Mouse (Mus musculus) testis, adult 2 months (tissue): ENCODE measurements around the gene Efna2. TPM values are rescaled to one million over a fixed set of nuclear protein-coding genes. Genes with fewer than 3 reads are reported as not detected.
A peak's percentile ranks its signal among the peaks of the same experiment; 100 is the strongest.

Experiments used
- H3K27ac ChIP-seq: fragments of 200-500 bp; 2 replicates; pipeline ENCODE4 v1.5.1; 2012; ENCODE audit warnings: low read depth, low read length; ENCODE audit not compliant: control insufficient read depth, insufficient read depth
- H3K27me3 ChIP-seq: fragments of 200-500 bp; 2 replicates; pipeline ENCODE4 v1.6.1; 2012; ENCODE audit warnings: mild to moderate bottlenecking, low read length, moderate library complexity; ENCODE audit not compliant: control insufficient read depth, insufficient read depth
- H3K36me3 ChIP-seq: fragments of 200-500 bp; 2 replicates; pipeline ENCODE4 v1.6.1; 2012; ENCODE audit warnings: mild to moderate bottlenecking, low read length; ENCODE audit not compliant: control insufficient read depth, insufficient read depth
- H3K4me1 ChIP-seq: fragments of 200-500 bp; 2 replicates; pipeline ENCODE4 v1.6.1; 2012; ENCODE audit warnings: low read length; ENCODE audit not compliant: control insufficient read depth, insufficient read depth
- H3K4me3 ChIP-seq: fragments of 200-500 bp; 2 replicates; pipeline ENCODE4 v1.5.1; 2012; ENCODE audit warnings: low read depth, mild to moderate bottlenecking, low read length, moderate library complexity, mixed read lengths; ENCODE audit not compliant: control insufficient read depth
- CTCF ChIP-seq: fragments of 200-500 bp; IDR thresholded peaks from 2 replicates; pipeline ENCODE4 v1.5.1; 2012; ENCODE audit warnings: low read depth, mild to moderate bottlenecking, inconsistent platforms, low read length, moderate library complexity; ENCODE audit not compliant: control insufficient read depth, insufficient read depth, insufficient replicate concordance
- POLR2A ChIP-seq: fragments of 200-500 bp; IDR thresholded peaks from 2 replicates; pipeline ENCODE4 v1.6.1; 2012; ENCODE audit warnings: low read depth, mild to moderate bottlenecking, inconsistent platforms, low read length, moderate library complexity; ENCODE audit not compliant: control insufficient read depth
- polyA plus RNA-seq: library from polyadenylated mRNA; depleted of rRNA; stranded (reverse); fragments of >200 nt; gene quantifications from 2 replicates; pipeline ENCODE4 v1.2.3, GENCODE M21; 2012

Gene Efna2
- polyA plus RNA-seq, 1 experiment, result 1.4 TPM

DNA sequence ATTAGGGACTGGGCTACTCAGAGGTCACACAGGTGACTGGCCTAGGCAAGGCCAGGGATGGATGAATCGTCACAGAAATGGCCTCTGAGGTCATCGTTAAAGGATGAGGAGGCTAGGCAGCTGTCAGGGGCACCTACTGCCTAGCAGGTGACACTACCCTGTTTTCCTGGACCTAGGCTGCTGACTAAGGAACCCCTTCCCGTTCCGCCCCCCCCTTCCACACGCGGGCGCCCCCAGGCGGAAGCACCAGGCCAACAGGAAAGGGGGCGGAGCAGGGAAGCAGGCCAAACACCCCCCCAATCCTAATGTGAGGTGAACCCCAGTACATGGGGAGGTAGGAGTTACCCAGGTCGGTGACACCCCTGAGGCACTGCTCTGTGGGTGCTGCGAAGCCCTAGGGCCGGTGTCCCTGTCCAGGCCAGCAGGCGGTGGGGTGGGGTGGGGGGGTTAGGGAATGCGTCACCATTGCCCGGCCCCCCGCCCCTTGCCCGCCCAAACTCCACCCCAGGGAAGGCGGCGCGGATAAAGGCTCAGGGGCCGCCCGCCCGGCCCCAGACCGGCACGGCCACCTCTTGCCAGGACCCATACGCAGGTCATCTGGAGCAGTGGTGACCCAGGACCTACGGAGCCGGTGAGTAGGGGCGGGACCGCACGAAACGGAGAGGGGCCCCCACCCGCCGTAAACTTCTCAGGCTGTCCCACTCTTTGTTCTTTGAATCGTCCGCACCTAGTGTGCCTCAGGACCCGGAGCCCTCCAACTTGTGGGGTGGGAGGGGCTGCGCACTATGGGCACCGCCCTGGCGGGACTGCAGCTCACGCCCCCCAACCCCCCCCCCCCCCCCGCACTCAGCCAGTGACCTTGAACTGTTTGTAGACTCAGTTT, 31.3 kb upstream of the Efna2 start, which contains the start of gene Midn:
Gene Midn (plus strand): TSS at position 554 of the 883 bp plus-strand sequence.
- Histone ChIP-seq H3K27me3 (no peaks in the 10 kb centered on the region), H3K27ac (peak within 1 kb of the TSS; percentile 89), H3K36me3 (peaks cover 4% of the 10 kb centered on the region; the same call in 1 of the 2 replicates), H3K4me3 (peak within 1 kb of the TSS; percentile 90), H3K4me1 (peaks cover 45% of the 10 kb centered on the region)
- peak; percentile 62 for TF ChIP-seq POLR2A
- peak; percentile 20; the same call in 1 of the 2 replicates for TF ChIP-seq CTCF

DNA sequence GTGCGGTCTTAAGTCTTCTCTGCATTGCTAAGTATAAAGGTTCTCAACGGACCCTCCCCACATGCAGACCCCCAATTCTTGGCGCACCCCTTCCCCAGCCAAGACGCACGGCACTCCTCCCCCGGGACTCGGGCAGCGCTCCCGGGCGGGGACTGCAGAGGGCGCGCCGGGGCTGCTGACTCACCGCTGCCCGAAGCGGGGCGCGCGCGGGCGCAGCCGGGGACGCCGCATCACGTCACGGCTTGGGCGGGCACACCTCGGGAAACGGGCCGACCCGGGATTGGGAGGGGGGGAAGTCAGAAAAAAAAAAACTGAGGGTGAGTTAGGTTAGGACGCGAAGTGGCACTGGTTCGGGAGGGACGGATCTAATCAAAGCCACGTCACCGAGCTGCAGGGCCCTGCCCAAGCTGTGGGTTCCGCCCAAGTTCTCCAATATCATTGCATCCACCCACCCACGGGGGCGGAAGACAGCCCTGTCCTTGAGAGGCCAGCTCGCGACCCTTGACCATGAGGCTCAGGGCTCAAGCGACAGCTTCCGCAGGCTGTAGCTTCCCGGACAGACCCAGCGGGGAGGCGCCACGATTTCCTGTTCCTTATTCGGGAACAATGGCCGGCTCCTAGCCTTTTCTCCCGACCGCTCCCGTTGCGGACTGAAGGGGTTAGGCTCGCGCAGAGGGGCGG, 30.5 kb upstream of the Efna2 start:
- TF ChIP-seq POLR2A (peak; percentile 16; the same call in 1 of the 2 replicates), CTCF (peak; percentile 42; the same call in 1 of the 2 replicates)
- Histone ChIP-seq H3K27me3 (no peaks in the 10 kb centered on the region), H3K4me3 (peak overlapping the region; percentile 90), H3K27ac (peak overlapping the region; percentile 89), H3K36me3 (peaks cover 4% of the 10 kb centered on the region; the same call in 1 of the 2 replicates), H3K4me1 (peaks cover 44% of the 10 kb centered on the region)

DNA sequence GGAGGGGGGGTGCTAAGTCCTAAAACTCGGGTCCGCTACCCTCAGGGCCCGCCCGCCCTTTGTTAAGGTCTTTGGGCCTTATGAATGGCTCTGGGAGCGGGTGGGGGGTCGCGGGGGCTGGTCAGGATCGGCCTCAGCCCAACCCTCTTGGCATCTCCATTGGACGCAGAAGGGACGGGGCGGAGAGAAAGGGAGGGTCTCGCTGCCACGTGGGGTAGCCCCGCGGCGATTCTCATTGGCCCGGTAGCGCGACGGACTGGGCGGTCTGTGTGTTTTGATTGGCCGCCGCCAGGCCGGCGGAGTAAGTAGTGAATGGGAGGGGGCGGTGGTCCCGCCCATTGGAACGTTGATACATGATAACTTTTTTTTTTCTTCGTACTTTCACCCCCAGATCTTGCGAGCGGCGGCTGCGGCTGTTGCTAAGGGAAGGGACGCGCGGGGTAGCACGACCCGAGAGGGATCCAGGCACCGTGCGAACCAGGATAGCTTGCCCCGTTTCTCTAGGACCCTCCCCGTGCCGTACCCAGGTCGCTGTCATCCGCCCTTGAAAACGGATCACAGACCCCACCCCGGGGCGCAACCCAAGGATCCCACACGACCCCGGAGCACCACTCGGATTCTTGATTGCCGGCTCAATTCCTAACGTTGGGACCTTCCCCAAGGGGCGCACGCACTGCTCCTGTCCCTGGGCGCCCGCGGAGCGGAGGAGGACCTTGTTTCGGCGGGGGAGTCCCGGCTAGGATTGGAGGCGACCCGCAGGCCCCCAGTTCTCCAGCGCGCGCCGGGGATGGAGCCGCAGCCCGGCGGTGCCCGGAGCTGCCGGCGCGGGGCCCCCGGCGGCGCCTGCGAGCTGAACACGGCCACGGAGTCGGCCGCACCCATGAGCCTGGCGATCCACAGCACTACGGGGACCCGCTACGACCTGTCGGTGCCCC, 29.7 kb upstream of the Efna2 start:
- Histone ChIP-seq H3K27me3 (no peaks in the 10 kb centered on the region), H3K4me3 (peak overlapping the region; percentile 90), H3K27ac (peak overlapping the region; percentile 89), H3K4me1 (peaks cover 44% of the 10 kb centered on the region), H3K36me3 (peaks cover 3% of the 10 kb centered on the region; the same call in 1 of the 2 replicates)
- TF ChIP-seq CTCF (no peak), POLR2A (no peak; the same call in 1 of the 2 replicates)

DNA sequence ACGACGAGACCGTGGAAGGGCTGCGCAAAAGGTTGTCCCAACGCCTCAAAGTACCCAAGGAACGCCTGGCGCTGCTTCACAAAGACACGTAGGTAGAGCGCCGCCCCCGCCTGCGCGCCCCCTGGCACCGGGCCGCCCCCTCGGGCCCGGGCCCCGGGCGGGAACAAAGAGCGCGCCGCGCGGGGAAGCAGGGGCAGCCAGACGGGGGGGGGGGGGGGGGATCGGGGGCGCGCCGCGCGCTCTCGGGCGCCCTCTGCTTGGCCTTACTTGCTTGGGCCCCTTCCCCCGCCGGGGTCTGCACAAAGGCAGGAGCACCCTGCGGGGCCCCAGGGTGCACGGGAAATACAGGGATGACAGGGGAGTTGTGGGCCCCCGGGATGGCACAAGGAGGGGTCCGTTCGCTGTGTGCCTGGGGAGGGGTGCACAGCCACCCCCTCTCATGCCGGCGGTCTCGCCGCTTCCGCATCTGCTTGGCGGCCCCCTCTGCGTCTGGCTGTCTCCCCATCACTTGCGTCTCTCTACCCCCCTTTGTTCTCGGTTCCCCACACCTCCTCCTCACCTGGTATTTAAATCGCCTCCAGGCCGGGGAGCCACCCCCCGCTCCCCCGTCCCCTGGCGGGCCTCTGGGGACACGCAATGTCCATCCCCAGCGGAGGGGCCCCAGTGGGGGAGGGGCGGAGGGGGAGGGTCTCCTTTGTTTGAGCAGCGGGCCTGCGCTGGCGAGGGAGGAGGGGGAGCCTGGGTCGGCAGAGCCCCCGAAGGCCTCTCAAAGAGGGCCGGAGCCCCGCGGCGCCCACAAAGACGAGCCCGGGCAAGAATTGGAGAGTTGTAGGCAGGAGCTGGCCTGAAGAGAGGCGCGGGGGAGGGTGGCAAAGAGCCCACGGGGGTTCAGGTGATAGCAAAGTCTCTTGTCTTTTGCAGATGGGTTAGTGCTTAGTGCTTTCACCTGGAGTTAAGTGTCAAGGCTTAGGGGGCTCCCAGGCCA, 28.8 kb upstream of the Efna2 start:
- no peak for TF ChIP-seq POLR2A
- TF ChIP-seq CTCF, result no peak
- Histone ChIP-seq H3K4me1 (peaks cover 44% of the 10 kb centered on the region), H3K27me3 (no peaks in the 10 kb centered on the region), H3K27ac (peak overlapping the region; percentile 78), H3K4me3 (peak overlapping the region; percentile 90), H3K36me3 (no peaks in the 10 kb centered on the region; the same call in 1 of the 2 replicates)

DNA sequence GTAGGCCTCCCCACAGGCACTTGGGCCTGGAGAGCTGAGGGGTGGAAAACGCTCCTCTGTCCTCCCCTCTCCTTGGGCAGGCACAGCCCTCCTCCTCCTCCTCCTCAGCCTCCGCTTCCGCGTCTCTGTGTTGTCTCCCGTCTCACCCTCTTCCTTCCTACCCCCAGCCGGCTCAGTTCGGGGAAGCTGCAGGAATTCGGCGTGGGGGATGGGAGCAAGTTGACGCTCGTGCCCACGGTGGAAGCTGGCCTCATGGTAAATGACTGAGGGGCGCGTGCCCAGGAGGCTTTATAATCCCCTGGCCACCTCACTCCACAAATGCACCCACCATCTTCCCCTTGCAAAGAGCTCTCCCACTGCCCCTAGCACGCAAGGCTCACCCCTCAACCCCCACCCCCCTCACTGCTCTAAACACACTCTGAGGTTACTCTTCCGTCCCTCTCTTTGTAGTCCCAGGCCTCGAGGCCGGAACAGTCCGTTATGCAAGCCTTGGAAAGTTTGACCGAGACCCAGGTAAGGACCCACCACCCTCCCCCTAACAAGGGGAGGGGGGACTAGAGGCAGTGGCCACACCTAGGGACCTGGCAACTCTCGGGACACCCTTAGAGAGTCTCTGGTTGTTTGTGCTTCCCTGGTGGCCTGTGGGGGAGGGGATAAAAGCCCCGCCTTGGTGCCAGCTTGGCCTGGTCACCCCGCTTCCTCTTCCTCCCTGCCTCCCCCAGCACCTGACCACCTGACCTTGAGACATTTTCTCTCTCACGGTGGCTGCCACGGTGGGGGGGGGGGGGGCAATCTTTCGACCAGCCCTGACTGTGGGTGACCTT, 27.9 kb upstream of the Efna2 start:
- Histone ChIP-seq H3K27ac (peak overlapping the region; percentile 66), H3K36me3 (no peaks in the 10 kb centered on the region), H3K27me3 (no peaks in the 10 kb centered on the region), H3K4me3 (peak overlapping the region; percentile 90), H3K4me1 (peaks cover 39% of the 10 kb centered on the region)
- TF ChIP-seq POLR2A, result no peak
- TF ChIP-seq CTCF, result no peak
